Mouse (Mus musculus): ENCODE data around the gene Itgav.

The Itgav gene

DNA sequence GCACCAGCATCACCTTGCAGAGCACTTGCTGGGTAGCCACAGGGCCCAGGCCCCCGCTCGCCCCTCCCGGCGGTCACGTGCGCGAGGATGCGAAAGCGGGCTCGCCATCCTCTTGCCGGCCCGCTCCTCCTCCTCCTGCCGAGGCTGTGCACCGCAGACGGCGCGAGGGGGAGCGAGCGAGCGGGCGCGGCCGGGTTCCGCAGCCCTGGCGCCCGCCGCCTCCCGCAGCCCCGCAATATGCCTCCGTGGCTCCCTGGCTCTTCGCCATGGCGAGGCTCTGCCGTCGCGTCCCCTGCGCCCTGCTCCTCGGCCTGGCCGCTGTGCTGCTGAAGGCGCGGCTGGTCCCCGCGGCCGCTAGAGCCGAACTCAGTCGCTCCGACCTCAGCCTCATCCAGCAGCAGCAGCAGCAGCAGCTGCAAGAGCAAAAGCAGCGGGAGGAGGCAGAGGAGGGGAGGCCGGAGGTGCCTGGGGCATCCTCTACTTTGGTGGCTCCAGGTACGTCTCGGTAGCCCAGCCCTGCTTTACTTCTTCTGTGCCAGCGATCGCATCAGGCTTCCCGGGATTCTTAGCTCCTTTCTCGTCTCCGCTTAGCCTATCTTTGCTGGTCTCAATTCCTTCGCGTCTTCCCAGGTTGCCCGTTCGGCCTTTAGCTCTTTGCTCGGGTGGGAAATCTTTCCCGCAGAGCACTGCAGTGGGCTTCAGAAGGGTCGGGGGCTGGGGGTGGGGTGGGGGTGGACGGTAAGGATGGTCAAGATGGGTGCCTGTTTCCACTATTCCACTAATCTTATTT lies 88.5 kb downstream of the Itgav start, which contains the start of gene Fam171b:
Fam171b (plus strand) TSS at position 154 of the 790 bp plus-strand sequence.
- peak; percentile 78 for DNase-seq (ENCODE audit: low read depth, low spot score)

DNA sequence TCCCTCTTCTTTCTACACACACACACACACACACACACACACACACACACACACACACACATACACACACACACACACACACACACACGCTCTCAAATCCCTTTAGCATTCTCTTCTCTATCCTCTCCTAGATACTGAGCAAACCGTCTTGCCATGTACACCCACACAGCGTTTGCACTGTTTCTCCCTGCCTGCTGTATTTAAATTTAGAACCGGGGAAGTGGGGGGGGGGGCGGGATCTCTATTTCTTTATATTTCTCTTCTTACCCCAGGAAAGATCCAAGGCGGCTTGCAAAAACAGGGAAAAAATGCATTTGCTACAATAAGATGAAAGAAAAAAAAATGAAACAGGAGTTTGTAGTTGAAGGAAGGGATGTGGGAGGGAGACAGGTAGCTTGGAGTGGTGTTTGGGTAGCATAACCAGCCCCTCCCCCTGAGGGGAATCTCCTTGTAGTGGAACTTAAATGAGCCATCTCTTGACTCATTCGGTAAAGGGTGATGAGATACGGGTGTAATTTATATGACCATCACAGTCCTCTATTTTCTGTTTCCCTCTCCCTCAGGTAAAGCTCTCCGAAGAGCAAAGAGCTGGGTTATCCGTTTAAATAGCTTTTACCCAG lies 89.2 kb downstream of the Itgav start:
- DNase-seq (ENCODE audit: low read depth, low spot score): peak; percentile 67

DNA sequence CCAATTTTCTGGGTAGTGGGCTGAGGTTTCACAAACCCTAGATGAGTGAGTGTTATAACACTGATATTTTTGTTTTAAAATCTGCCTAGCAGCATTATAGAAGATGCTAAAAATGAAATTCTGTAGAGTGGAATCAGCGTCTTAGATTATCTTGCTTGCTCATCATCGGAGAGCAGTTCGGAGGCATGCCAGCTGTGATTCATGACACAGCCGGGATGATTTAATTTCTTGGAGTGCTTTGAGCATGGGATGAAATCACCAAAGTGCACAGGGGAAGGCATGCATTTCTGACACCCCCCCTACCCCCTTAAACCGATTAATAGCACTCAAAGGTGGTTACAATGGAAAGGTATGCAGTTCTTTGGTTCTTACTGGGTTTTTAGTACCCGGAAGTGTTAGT lies 89.8 kb downstream of the Itgav start:
- DNase-seq (ENCODE audit: low read depth, low spot score): peak; percentile 85

DNA sequence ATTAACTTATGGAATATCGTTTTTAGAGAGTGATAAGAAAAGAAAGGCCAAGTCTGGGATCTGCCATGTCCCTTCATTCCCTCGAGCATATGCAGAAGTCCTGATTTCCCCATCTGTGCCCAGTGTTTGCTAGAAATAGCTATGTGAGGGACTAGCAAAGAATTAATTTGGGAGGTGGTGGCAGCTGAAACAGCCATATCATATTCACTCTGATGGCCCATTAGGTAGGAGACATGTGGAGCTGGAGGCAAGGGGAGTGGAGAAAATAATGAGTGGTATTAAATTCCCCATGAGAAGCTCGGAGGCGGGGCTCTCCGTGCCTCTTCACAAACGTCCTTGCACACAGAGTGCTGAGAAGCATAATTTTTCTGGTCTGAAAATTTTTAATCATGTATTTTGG lies 92.0 kb downstream of the Itgav start:
- DNase-seq (ENCODE audit: low read depth, low spot score): no peak

DNA sequence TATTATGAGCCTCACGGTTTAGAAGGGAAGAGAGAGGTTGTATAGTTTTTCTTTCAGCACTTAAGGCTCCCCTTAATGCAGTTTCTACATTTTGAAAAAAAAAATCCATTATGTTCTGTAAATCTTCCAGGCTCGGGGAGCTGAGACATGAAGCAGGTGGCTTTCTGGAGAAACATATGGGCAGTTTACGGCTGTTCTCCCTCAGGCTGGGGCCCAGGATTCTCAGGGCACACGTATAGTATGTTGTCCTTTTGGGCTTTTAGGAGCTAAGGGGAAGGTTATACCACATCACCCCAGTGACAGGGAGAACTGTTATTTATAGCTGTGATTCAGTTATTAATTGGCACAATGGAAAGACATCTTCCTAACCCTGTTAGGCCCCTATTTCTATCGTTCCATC lies 101.0 kb downstream of the Itgav start:
- DNase-seq (ENCODE audit: low read depth, low spot score): no peak

DNA sequence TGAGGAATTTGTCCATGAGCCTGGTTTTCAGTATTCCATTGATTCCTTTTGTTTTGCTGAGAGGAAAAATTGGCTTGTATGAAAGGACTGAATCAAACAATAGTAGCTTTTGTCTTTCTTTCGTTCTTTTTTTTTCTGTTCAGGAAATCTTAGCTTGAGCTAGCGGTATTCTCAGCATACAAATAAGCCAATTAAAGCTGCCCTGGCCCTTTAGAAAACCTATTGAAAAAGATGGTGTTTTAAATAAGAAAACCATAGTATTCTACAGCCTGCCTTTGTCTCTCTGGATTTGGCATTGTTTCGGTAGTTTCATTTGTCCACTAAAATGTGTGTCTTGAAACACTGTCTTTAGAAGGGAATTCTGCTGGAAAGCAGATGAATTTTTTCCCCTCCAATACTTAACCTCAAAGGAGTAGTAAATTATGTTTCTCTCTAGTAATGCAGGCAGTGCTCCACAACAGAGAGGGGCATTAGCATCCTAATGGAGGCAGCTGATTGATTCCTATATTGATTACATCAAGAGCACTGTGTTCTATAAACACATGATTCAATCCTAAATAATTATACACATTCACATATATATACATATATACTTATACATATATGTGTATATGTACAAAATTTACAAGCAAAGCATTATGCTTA lies 104.8 kb downstream of the Itgav start:
- no peak for DNase-seq (ENCODE audit: low read depth, low spot score)

DNA sequence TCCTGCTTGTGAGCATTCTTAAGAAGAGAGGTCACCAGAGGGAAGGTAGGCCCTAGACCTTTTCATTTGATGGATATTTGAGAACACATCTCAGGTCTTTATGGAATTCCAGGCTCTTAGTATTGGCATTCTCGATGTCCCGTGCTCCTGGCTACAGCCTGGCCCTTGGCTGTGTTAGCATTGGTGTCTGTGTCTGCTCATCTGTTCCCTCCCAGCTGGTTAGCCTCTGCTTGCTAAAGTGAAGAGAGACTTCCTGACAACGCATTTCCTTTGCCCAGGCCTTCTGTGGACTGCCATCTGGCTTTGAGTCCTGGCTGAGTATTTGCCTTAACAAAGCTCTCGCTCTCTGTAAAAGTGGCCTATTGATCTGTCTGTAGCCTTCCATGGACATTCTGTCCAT lies 108.7 kb downstream of the Itgav start:
- no peak for DNase-seq (ENCODE audit: low read depth, low spot score)

DNA sequence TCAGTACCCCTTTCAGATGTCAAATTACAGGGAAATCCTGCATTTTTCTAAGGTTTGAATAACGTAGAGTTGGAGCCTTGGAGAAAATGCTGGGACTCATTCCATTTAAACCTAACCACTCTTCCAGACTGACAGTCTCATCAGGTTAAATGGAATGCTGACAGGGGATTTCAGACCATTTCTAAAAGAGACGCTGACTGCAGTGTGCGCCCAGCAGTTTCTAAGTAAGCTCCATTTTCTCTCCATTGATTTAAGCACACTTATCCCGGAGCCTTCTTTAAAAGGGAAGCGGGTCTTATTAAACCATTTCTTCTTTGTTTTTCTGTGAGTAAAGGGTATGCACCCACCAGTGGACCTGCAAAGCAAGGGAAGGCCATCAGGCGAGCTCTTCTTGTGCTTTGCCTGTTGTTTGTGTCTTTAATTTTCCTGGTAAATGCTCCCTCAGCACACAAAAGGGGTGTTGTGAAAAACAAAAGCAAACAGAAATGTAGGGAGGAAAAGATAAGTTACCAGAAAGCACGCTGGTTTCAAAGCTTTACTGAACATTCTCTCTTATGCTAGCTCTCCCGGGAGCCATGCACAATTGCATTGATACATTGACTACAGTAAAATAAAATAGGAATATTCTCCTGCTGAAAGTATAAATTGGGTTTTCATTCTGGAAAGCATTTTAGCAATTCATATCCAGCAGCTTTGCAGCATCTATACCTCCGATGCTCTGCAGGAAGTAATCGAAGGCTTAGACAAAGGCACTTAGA lies 111.3 kb downstream of the Itgav start:
- DNase-seq (ENCODE audit: low read depth, low spot score): no peak

DNA sequence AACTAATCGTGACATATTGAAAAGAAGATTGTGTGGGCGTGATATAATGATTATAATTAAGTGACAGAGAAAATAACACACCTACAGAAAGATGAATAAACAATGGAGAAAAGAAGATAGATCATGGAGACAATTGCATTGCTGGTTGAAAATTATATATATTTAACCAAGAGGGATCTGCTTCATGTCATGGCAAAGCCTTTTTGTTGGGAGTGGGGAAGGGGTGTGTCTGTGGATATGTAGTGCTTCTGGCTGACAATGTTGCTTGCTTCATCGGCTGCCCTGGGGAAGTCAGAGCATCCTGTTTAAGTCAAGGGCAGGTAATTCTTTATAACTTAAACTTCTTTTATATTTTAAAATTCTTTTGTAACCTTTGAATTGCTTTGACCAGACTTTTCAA lies 124.3 kb downstream of the Itgav start:
- DNase-seq (ENCODE audit: low read depth, low spot score): no peak

DNA sequence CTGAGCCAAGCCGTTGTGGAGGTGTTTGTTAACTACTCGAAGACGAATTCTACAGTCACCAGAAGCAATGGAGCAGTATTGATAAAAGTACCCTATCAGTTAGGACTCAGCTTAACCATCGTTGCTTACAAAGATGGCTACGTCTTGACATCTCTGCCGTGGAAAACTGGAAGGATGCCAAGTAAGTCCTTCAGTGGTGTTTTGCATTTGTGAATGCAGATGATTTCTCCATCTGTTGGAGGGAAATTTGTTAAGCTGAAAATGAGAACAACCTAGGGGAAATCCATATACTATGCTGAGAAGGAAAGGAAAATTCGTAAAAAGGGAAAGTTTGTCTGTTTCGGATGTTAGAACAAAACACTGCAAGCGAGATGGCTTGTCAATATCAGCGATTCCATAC lies 129.2 kb downstream of the Itgav start:
- DNase-seq (ENCODE audit: low read depth, low spot score): no peak

DNA sequence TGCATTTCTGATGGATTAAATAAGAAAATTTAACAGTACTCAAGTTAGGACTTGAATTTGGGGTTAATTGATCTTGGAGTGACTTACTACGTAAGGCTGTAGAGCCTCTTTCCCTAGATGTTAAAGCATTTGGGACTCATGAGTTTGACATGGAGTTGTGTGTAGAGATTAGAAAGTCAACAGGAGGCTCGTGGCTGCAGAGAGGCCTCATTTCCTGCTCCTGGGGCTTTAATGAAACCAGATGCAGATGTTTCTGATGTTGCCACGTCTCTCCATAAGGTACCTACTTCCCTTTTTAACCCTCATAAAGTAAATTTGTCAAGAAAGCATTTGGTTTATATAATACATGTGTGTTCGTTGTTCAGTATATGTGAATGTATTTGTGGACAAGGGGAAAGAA lies 132.0 kb downstream of the Itgav start:
- DNase-seq (ENCODE audit: low read depth, low spot score): no peak

All from 3T3-L1 (cell line).